Mouse (Mus musculus): ENCODE results near the gene Tom1l2. TPM values are rescaled to one million over a fixed set of nuclear protein-coding genes. Genes with fewer than 3 reads are reported as not detected.
A peak's percentile ranks its signal among the peaks of the same experiment; 100 is the strongest.

The Tom1l2 gene
- total and polyA plus RNA-seq, 2 experiments from 2014 or later: 44.3 to 80.8 TPM

DNA sequence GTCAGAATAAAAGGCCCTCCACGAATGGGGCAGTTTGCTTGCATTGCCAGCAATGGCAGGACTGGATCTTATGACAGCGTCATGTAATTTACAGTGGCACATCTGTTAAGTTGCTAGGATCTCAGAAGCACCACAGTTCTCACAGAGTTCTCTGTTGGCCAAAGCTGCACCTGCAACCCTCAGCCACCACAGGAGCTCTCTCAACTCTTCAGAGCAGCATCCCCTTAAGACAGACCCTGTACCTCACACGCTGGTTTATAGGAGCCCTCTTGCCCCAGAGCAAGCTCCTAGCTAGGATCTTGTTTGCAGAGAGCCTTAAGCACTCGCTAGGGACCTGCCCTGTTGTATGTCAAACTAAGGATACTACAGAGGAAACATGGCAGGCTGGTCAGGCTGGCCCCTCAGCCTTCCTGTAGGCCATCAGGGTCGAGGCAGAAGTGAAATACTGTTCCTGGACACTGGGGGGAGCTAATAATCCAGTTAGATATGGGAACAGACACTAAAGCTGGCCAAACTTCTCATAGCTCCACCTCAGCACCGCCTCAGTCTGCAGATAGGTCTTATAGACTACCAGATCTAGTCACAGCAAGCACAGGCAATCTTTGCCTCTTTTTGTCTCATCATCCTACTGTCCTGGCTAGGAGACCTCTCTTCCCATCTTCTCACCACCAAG lies 101.6 kb downstream of the Tom1l2 start:
- WGBS: 58% methylated on average over 6 of the region's 6 CpGs
- Histone ChIP-seq H3K4me3 (ENCODE audit: low read depth, low read length) (no peak overlapping the region), H3K27me3 (ENCODE audit: insufficient read depth, low read length) (no peaks in the 10 kb centered on the region), H3K4me1 (ENCODE audit: insufficient read depth) (0 out of 2 replicates have a peak, but pooled peaks cover 3% of the 10 kb centered on the region), H3K36me3 (ENCODE audit: insufficient read depth) (no peaks in the 10 kb centered on the region; the same call in 1 of the 2 replicates), H3K9me3 (ENCODE audit: low read length) (no peaks in the 10 kb centered on the region), H3K27ac (ENCODE audit: low read depth, low read length) (no peak overlapping the region), H3K9ac (no peak overlapping the region), H3K4me2 (ENCODE audit: low read depth) (no peak overlapping the region)
- peak; percentile 61 for TF ChIP-seq CTCF (IDR thresholded peaks at IDR 0.05; ENCODE audit: low read depth)
- peak; percentile 48 for DNase-seq
- no peak for ATAC-seq

DNA sequence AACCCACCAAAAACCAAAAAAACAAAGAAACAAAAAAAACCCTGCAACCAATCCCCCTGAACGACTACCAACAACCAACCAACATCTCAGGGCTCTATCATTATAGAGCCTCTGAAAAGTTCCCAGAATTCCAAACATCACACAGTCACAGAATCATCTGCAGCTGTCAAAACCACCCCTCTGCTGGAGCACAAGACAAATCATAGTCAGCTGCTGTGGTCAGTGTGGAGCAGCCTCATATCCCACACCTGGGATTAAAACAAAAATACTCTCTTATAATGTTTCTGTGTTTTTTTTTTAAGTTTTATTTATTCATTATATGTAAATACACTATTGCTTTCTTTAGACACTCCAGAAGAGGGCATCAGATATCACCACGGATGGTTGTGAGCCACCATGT lies 102.8 kb downstream of the Tom1l2 start:
- Histone ChIP-seq H3K4me2 (ENCODE audit: low read depth) (no peak overlapping the region), H3K27me3 (ENCODE audit: insufficient read depth, low read length) (no peaks in the 10 kb centered on the region)
- 82% methylated on average over 2 of the region's 2 CpGs for WGBS

DNA sequence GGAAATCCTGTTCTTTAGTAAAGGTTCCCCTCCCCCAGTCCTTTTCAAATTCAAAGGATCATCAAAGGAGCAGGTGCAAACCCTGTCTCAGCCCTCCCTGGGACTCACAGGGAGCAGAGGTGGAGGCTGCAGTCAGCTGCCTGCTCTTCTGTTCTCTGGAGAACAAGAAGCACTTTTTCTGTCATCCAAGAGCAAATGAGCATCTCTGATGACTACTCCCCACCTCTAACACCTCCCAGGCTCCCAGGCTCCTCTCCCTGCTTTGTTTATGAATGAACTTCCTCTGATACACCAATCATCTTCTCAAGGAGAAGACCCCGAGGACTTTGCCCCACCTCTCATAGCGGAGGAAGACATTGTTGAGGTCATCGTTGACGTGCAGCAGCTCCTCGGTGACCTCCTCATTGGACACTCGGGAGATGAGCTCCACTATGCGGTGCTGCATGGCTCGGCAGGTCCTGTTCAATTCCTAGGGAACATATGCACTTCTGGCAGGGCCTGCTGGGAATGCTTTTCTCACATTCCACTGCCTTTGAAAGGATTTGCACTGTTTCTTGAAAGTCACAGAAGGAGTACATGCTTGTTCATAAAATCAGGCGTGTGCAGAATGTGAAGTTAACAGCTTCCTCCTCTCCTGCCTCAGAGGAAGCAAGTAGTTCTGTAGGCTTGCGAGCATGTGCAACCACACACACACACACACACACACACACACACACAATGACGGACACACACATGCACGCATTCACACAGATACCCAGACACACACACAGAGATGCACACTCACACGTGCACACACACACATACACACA lies 103.9 kb downstream of the Tom1l2 start:
- Histone ChIP-seq H3K4me2 (ENCODE audit: low read depth) (no peak overlapping the region), H3K4me1 (ENCODE audit: insufficient read depth) (0 out of 2 replicates have a peak, but pooled peaks cover 2% of the 10 kb centered on the region), H3K4me3 (ENCODE audit: low read depth, low read length) (no peak overlapping the region), H3K9ac (0 out of 2 replicates have a peak overlapping the region, but pooled peaks have one; percentile 18), H3K36me3 (ENCODE audit: insufficient read depth) (peaks cover 8% of the 10 kb centered on the region), H3K27ac (ENCODE audit: low read depth, low read length) (peak overlapping the region; percentile 67), H3K9me3 (ENCODE audit: low read length) (no peaks in the 10 kb centered on the region), H3K27me3 (ENCODE audit: insufficient read depth, low read length) (no peaks in the 10 kb centered on the region)
- DNase-seq (peak; percentile 63), ATAC-seq (peak; percentile 85)
- TF ChIP-seq CTCF (IDR thresholded peaks at IDR 0.05; ENCODE audit: low read depth): no peak
- WGBS: 39% methylated on average over 13 of the region's 13 CpGs

More for the DNA sequence above, 102.8 kb downstream of the Tom1l2 start:
- Histone ChIP-seq H3K36me3 (ENCODE audit: insufficient read depth) (peaks cover 6% of the 10 kb centered on the region), H3K4me3 (ENCODE audit: low read depth, low read length) (no peak overlapping the region), H3K4me1 (ENCODE audit: insufficient read depth) (0 out of 2 replicates have a peak, but pooled peaks cover 2% of the 10 kb centered on the region), H3K27ac (ENCODE audit: low read depth, low read length) (no peak overlapping the region), H3K9me3 (ENCODE audit: low read length) (no peaks in the 10 kb centered on the region), H3K9ac (no peak overlapping the region)
- no peak for TF ChIP-seq CTCF (IDR thresholded peaks at IDR 0.05; ENCODE audit: low read depth)
- ATAC-seq: no peak
- no peak for DNase-seq

DNA sequence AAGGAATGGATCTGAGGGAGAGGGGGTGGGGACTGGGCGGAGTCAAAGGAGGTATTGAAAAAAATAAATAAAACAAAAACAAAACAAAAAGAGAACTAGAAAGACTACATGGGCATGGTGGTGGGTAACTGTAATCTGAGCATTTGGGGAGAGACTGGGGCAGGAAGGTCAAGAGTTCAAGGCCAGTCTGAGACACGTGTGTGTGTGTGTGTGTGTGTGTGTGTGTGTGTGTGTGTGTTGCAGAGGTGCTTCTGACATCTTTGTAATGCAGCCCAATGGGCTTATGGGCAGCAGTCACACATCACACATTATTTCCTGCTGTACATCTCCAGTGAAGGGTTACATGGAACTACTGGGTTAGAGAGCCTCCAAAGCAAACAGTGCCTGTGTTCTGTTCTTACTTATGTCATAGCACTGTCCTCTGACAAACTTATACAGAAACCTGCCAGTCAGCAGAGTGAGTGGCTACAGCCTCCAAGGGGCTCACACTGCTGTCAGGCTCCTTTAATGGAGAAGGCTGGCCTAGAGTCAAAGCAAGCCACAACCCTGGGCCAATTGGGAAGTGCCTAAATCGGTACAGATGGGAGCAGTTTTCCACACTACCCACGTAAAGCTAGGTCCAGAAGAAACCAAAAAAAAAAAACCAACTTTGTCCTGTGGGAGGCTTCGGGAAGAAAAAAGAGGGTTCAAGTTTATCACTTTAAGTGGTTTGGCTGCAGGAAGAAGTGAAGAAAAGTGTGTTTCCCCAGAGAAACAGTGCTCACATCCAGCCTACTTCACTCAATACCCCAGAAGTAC lies 104.8 kb downstream of the Tom1l2 start:
- Histone ChIP-seq H3K4me1 (ENCODE audit: insufficient read depth) (0 out of 2 replicates have a peak, but pooled peaks cover 2% of the 10 kb centered on the region), H3K9me3 (ENCODE audit: low read length) (no peaks in the 10 kb centered on the region), H3K4me3 (ENCODE audit: low read depth, low read length) (no peak overlapping the region), H3K9ac (no peak overlapping the region), H3K27ac (ENCODE audit: low read depth, low read length) (peak overlapping the region; percentile 67; the same call in 1 of the 2 replicates), H3K36me3 (ENCODE audit: insufficient read depth) (peaks cover 13% of the 10 kb centered on the region), H3K27me3 (ENCODE audit: insufficient read depth, low read length) (no peaks in the 10 kb centered on the region), H3K4me2 (ENCODE audit: low read depth) (no peak overlapping the region)
- TF ChIP-seq CTCF (IDR thresholded peaks at IDR 0.05; ENCODE audit: low read depth): no peak
- no peak for ATAC-seq
- no peak for DNase-seq
- WGBS: 48% methylated on average over 5 of the region's 5 CpGs

DNA sequence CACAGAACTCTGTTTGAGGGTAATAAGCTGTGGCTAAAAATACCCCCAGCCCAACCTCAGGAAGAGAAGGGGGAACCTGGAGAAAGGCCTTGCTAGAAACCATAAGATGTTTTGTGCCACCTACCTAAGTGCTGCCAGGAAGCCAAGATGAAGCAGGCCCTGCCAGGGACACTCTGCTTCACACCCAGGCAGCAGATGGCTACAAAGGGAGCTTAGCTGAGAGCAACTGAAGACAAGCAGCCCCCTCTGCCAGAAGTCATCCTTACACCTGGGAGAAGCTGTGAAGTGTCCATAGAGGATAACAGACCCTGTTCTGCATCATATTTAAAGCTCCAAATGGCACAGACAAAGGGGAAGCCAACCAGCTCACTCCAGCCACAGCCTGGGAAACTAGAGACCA lies 106.6 kb downstream of the Tom1l2 start:
- no peak overlapping the region for H3K4me2 ChIP-seq (ENCODE audit: low read depth)
- H3K9me3 ChIP-seq (ENCODE audit: low read length): no peaks in the 10 kb centered on the region
- H3K27me3 ChIP-seq (ENCODE audit: insufficient read depth, low read length): no peaks in the 10 kb centered on the region
- no peak overlapping the region for H3K27ac ChIP-seq (ENCODE audit: low read depth, low read length)
- no peak for TF ChIP-seq CTCF (IDR thresholded peaks at IDR 0.05; ENCODE audit: low read depth)
- DNase-seq (no peak), ATAC-seq (no peak)
- H3K4me3 ChIP-seq (ENCODE audit: low read depth, low read length): no peak overlapping the region
- no peak overlapping the region for H3K9ac ChIP-seq
- H3K36me3 ChIP-seq (ENCODE audit: insufficient read depth): peaks cover 24% of the 10 kb centered on the region
- 0 out of 2 replicates have a peak, but pooled peaks cover 2% of the 10 kb centered on the region for H3K4me1 ChIP-seq (ENCODE audit: insufficient read depth)

DNA sequence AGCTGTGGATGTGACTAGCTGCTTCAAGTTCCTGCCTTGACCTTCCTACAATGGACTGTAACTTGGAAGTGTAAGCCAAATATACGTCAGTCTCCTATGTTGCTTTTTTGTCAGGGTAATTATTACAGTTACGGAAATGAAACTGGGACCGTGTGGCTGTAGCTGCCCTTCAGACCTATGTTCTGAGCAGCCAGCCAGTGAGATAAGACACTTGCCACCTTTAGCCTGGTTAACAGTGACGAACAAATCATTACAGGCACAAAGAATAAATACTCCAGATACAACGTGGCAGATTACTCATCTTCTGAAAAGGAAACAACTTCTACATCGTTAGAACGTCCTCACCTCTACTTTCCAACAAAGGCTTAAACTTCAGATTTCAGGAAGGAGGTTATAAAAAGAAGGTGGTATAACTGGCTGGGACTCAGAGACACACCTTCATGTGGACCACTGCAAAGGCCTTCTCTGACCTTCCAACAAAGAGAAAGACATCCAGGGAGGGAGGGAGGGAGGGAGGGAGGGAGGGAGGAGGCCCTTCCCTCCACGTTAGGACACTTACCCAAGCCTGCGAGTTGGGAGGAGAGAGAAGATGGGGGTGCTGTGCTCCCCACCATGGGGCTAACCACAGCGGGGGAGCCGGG lies 108.1 kb downstream of the Tom1l2 start:
- H3K9ac ChIP-seq: no peak overlapping the region
- H3K27ac ChIP-seq (ENCODE audit: low read depth, low read length): no peak overlapping the region
- H3K27me3 ChIP-seq (ENCODE audit: insufficient read depth, low read length): no peaks in the 10 kb centered on the region
- no peak overlapping the region for H3K4me3 ChIP-seq (ENCODE audit: low read depth, low read length)
- ATAC-seq (no peak), DNase-seq (no peak)
- TF ChIP-seq CTCF (IDR thresholded peaks at IDR 0.05; ENCODE audit: low read depth): no peak
- 0 out of 2 replicates have a peak, but pooled peaks cover 2% of the 10 kb centered on the region for H3K4me1 ChIP-seq (ENCODE audit: insufficient read depth)
- no peaks in the 10 kb centered on the region for H3K9me3 ChIP-seq (ENCODE audit: low read length)
- no peak overlapping the region for H3K4me2 ChIP-seq (ENCODE audit: low read depth)
- peaks cover 38% of the 10 kb centered on the region for H3K36me3 ChIP-seq (ENCODE audit: insufficient read depth)
- 60% methylated on average over 11 of the region's 11 CpGs for WGBS

Data from forebrain, postnatal 0 days (tissue).